Mouse (Mus musculus): ENCODE data around the gene Shank2. TPM values are rescaled to one million over a fixed set of nuclear protein-coding genes. Genes with fewer than 3 reads are reported as not detected.
A peak's percentile ranks its signal among the peaks of the same experiment; 100 is the strongest.

The Shank2 gene
- total and polyA plus RNA-seq, 3 experiments: not detected

- H3K9me3 ChIP-seq (replicated peaks; ENCODE audit: low read length): no peaks in the 10 kb centered on the region
- in situ Hi-C loops (cut with MboI; ENCODE audit: low pct_ligation_motif_present, low pct_unique_long_range_greater_than_20kb, low sequenced_read_pairs): no loop called here
- H3K4me3 ChIP-seq (replicated peaks in 1 of 3; ENCODE audit: low read depth in 2 of 3, low read length in 2 of 3, poor library complexity in 1 of 3): no peak overlapping the region
- H3K4me1 ChIP-seq (ENCODE audit: control insufficient read depth in 1 of 2, insufficient read depth in 2 of 2): 0 out of 4 replicates have a peak, but pooled peaks cover 0 to 6% of the 10 kb centered on the region in 2 experiments
- no peak overlapping the region; the same call in 1 of the 2 replicates for H3K4me2 ChIP-seq (ENCODE audit: insufficient read depth, low read depth, poor library complexity, severe bottlenecking)
- dilution Hi-C loops (cut with MboI; ENCODE audit: extremely low pct_ligation_motif_present, extremely low pct_unique_long_range_greater_than_20kb, low sequenced_read_pairs): no loop called here
- no peak overlapping the region for H3K9ac ChIP-seq (ENCODE audit: insufficient read depth, low read depth)
- peaks cover 91% of the 10 kb centered on the region for H3K27me3 ChIP-seq (replicated peaks)
- H3K36me3 ChIP-seq (replicated peaks in 1 of 2; ENCODE audit: control insufficient read depth in 1 of 2, insufficient read depth in 1 of 2, low read length in 1 of 2): no peaks in the 10 kb centered on the region
- no peak overlapping the region for H3K27ac ChIP-seq (ENCODE audit: insufficient read depth, low read depth)
- peak; percentile 46 for DNase-seq (ENCODE audit: extremely low read depth)
- H3K79me2 ChIP-seq (replicated peaks; ENCODE audit: control insufficient read depth, extremely low read depth, insufficient read depth, poor library complexity, severe bottlenecking): no peaks in the 10 kb centered on the region
- no peak for TF ChIP-seq ELF1 (IDR thresholded peaks at IDR 0.05; ENCODE audit: low read depth, low read length)
- TF ChIP-seq HCFC1 (IDR thresholded peaks at IDR 0.05; ENCODE audit: low read depth, low read length): no peak
- TF ChIP-seq MYC (IDR thresholded peaks at IDR 0.05; ENCODE audit: low read depth, low read length): no peak
- TF ChIP-seq IRF4 (IDR thresholded peaks at IDR 0.05; ENCODE audit: low read depth, low read length): no peak
- no peak for TF ChIP-seq E2F4 (IDR thresholded peaks at IDR 0.05; ENCODE audit: insufficient replicate concordance, low read depth, low read length)
- no peak for TF ChIP-seq USF1 (IDR thresholded peaks at IDR 0.05; ENCODE audit: low read depth, low read length)
- TF ChIP-seq ETS1 (conservative IDR thresholded peaks at IDR 0.05; ENCODE audit: low read depth, low read length): no peak
These were observed 416.1 kb downstream of the Shank2 start for GRCm38 (mm10) chr7:144417644-144418343.

DNA sequence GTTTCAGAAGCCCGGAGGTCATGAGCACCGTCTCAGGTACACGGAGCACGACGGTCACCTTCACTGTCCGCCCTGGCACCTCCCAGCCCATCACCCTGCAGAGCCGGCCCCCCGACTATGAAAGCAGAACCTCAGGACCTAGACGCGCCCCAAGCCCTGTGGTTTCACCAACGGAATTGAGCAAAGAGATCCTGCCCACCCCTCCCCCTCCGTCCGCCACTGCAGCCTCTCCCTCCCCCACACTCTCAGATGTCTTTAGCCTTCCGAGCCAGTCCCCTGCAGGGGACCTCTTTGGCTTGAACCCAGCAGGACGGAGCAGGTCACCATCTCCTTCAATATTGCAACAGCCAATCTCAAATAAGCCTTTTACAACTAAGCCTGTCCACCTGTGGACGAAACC, 418.8 kb downstream of the Shank2 start:
- Histone ChIP-seq H3K4me3 (replicated peaks in 1 of 3; ENCODE audit: low read depth in 2 of 3, low read length in 2 of 3, poor library complexity in 1 of 3) (no peak overlapping the region), H3K9me3 (replicated peaks; ENCODE audit: low read length) (no peaks in the 10 kb centered on the region), H3K9ac (ENCODE audit: insufficient read depth, low read depth) (no peak overlapping the region), H3K4me2 (ENCODE audit: insufficient read depth, low read depth, poor library complexity, severe bottlenecking) (no peak overlapping the region), H3K27ac (ENCODE audit: insufficient read depth, low read depth) (no peak overlapping the region), H3K4me1 (ENCODE audit: control insufficient read depth in 1 of 2, insufficient read depth in 2 of 2) (0 out of 4 replicates have a peak, but pooled peaks cover 0 to 6% of the 10 kb centered on the region in 2 experiments), H3K27me3 (replicated peaks) (peaks cover 88% of the 10 kb centered on the region), H3K79me2 (replicated peaks; ENCODE audit: control insufficient read depth, extremely low read depth, insufficient read depth, poor library complexity, severe bottlenecking) (no peaks in the 10 kb centered on the region), H3K36me3 (replicated peaks in 1 of 2; ENCODE audit: control insufficient read depth in 1 of 2, insufficient read depth in 1 of 2, low read length in 1 of 2) (no peaks in the 10 kb centered on the region)
- TF ChIP-seq ZC3H11A (IDR thresholded peaks at IDR 0.05; ENCODE audit: low read depth, low read length) (no peak), TBP (conservative IDR thresholded peaks at IDR 0.05; ENCODE audit: low read depth, low read length) (no peak), USF2 (conservative IDR thresholded peaks at IDR 0.05; ENCODE audit: low read depth, low read length) (no peak), MXI1 (IDR thresholded peaks at IDR 0.05; ENCODE audit: low read depth, low read length) (no peak), EP300 (IDR thresholded peaks at IDR 0.05; ENCODE audit: low read length) (no peak), MAZ (IDR thresholded peaks at IDR 0.05; ENCODE audit: low read depth, low read length) (no peak), JUN (IDR thresholded peaks at IDR 0.05; ENCODE audit: insufficient read depth, low read depth, low read length) (no peak), ZNF384 (IDR thresholded peaks at IDR 0.05; ENCODE audit: low read depth, low read length) (no peak), MAX (IDR thresholded peaks at IDR 0.05; ENCODE audit: low read length) (no peak), RCOR1 (conservative IDR thresholded peaks at IDR 0.05; ENCODE audit: low read depth, low read length) (no peak), CTCF (conservative IDR thresholded peaks at IDR 0.05 in 1 of 2, IDR thresholded peaks at IDR 0.05 in 1 of 2; ENCODE audit: low read depth in 2 of 2, low read length in 2 of 2) (no peak)
- no peak for DNase-seq (ENCODE audit: extremely low read depth)
- in situ Hi-C loops (cut with MboI; ENCODE audit: low pct_ligation_motif_present, low pct_unique_long_range_greater_than_20kb, low sequenced_read_pairs): loop anchor here (10.0 kb wide), 1 partner anchor 206 kb away; no protein-coding TSS in a partner anchor
- dilution Hi-C loops (cut with MboI; ENCODE audit: extremely low pct_ligation_motif_present, extremely low pct_unique_long_range_greater_than_20kb, low sequenced_read_pairs): no loop called here
